Mouse (Mus musculus) G1E (cell line): ENCODE results near the gene Snapin. TPM values are rescaled to one million over a fixed set of nuclear protein-coding genes. Genes with fewer than 3 reads are reported as not detected.

ENCODE experiments used
- ATAC-seq: 2 replicates; pipeline ENCODE4 v1.8.0; 2016; ENCODE audit warnings: mild to moderate bottlenecking; ENCODE audit not compliant: insufficient number of reproducible peaks, poor library complexity, low FRiP score, severe bottlenecking; ENCODE audit errors: extremely low read depth
- DNase-seq: peaks from one replicate; pipeline ENCODE4 v3.0.0; 2012; ENCODE audit warnings: low spot score
- H3K27me3 ChIP-seq: 2 replicates; pipeline ENCODE4 v1.6.1; 2012; ENCODE audit warnings: mild to moderate bottlenecking, low read length, inconsistent platforms; ENCODE audit not compliant: insufficient read depth
- H3K36me3 ChIP-seq: replicated peaks from 2 replicates; pipeline ENCODE3; 2012; ENCODE audit warnings: mild to moderate bottlenecking, inconsistent platforms
- H3K4me1 ChIP-seq: 2 replicates; pipeline ENCODE4 v1.6.1; 2012; ENCODE audit warnings: low read depth, low read length, inconsistent platforms, mixed read lengths; ENCODE audit not compliant: insufficient read depth
- H3K4me3 ChIP-seq: 2 replicates; pipeline ENCODE4 v1.5.1; 2012; ENCODE audit warnings: low read depth, mild to moderate bottlenecking, inconsistent platforms, low read length, moderate library complexity, mixed read lengths
- H3K9me3 ChIP-seq: replicated peaks from 2 replicates; pipeline ENCODE4 v1.6.1; 2012; ENCODE audit warnings: inconsistent platforms
- CTCF ChIP-seq: IDR thresholded peaks from 2 replicates; pipeline ENCODE4 v1.5.1; 2012; ENCODE audit warnings: low read depth, low read length, inconsistent platforms, mixed read lengths
- GATA1 ChIP-seq: IDR thresholded peaks from 2 replicates; pipeline ENCODE4 v1.6.1; 2012; ENCODE audit warnings: borderline replicate concordance, low read length, inconsistent platforms, mixed read lengths
- GATA2 ChIP-seq: IDR thresholded peaks from 2 replicates; pipeline ENCODE4 v1.6.1; 2012; ENCODE audit warnings: low read depth, low read length, inconsistent platforms, borderline replicate concordance
- POLR2AphosphoS5 ChIP-seq: IDR thresholded peaks from 2 replicates; pipeline ENCODE4 v1.6.1; 2012; ENCODE audit warnings: low read depth, low read length, inconsistent platforms; ENCODE audit not compliant: insufficient replicate concordance
- TAL1 ChIP-seq: conservative IDR thresholded peaks from 2 replicates; pipeline ENCODE4 v1.6.1; 2012; ENCODE audit warnings: low read depth, low read length, inconsistent platforms, mixed read lengths
- polyA plus RNA-seq: library from polyadenylated mRNA; stranded (reverse); fragments of >175 nt; gene quantifications from 2 replicates; pipeline ENCODE4 v1.2.3, GENCODE M21; 2012
- total RNA-seq, 2 experiments: library from RNA; stranded (forward) in 1 of 2; stranded (reverse) in 1 of 2; fragments of 200-1000 nt in 1 of 2; fragments of >200 nt in 1 of 2; fragmentation: Nextera tagmentation in 1 of 2; gene quantifications; 2 replicates each; pipeline ENCODE4 v1.2.3; 2014 to 2017

The Snapin gene
- total and polyA plus RNA-seq, 3 experiments, result 3.4 to 58.0 (median 46.2) TPM

DNA sequence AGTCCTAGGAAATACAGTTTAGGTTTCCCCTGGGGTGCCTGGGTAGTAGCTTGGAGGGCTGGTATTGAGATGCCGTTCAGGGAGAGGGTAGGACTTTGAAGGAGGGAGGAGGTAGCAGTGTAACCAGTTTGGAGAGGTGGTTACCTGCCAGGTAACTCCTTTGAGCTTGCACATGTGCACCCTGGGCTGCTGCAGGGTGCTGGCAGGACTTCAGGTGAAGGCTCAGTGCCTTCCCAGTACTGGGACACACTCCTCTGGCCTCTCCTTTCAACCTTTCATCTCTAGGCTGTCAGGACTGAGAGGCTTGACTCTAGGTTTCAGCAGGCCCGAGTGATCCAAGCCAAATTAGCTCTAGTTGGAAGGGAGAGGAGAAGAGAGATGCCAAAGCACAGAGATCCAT lies 35.2 kb upstream of the Snapin start:
- Histone ChIP-seq H3K9me3 (no peaks in the 10 kb centered on the region), H3K4me1 (peaks cover 9% of the 10 kb centered on the region), H3K36me3 (peaks cover 5% of the 10 kb centered on the region), H3K4me3 (no peak overlapping the region), H3K27me3 (peaks cover 33% of the 10 kb centered on the region)
- DNase-seq (no peak), ATAC-seq (no peak)
- TF ChIP-seq GATA1 (no peak), GATA2 (no peak), CTCF (no peak), POLR2AphosphoS5 (no peak), TAL1 (no peak)

DNA sequence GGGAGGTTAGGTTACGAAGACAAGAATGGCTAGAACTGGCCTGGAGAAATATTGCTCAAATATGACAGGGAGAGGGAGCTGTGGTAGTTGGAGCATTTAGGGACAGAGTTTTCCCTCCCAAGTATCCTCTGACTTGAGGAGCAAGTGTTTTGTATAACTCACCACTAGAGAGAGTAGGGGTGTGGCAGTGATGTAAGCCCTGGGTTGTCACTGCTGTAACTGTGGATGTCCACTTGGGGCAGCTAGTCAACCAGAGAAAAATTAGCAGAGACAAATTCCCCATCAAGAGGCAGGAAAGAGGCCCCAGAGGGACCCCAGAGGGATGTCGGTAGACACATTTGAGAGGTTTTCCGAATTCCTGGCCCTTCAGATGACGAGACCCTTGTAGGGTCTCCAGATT lies 34.6 kb upstream of the Snapin start:
- H3K4me1 ChIP-seq, result peaks cover 9% of the 10 kb centered on the region
- ATAC-seq (no peak), DNase-seq (no peak)
- H3K4me3 ChIP-seq, result no peak overlapping the region
- H3K9me3 ChIP-seq, result no peaks in the 10 kb centered on the region
- peaks cover 7% of the 10 kb centered on the region for H3K36me3 ChIP-seq
- TF ChIP-seq GATA2 (no peak), CTCF (no peak), TAL1 (no peak), GATA1 (no peak), POLR2AphosphoS5 (no peak)
- H3K27me3 ChIP-seq, result peaks cover 33% of the 10 kb centered on the region

DNA sequence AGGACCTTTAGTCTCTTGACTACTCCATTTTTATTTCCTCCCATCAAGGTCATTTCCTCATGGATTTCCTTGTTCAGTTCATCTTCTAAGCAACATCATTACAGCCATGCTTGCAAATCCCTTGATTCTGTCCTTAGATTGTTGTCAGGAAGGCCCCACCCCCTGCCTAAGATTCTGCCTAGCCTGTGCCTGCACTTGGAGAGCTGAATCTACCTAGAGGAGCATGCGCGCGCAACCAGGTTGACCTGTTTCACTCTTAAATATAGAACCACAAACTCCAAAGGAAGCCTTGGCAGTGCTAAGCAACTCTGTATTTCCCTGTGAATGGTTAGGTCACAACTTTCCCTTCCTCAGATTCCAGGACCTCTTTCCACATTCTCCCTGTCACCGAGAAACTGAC lies 26.9 kb upstream of the Snapin start:
- peaks cover 27% of the 10 kb centered on the region for H3K4me1 ChIP-seq
- H3K36me3 ChIP-seq, result peaks cover 22% of the 10 kb centered on the region
- H3K27me3 ChIP-seq, result no peaks in the 10 kb centered on the region
- TF ChIP-seq TAL1, result no peak
- no peak for TF ChIP-seq CTCF
- TF ChIP-seq GATA1, result no peak
- no peak for TF ChIP-seq GATA2
- no peak for TF ChIP-seq POLR2AphosphoS5
- DNase-seq (no peak), ATAC-seq (no peak)
- H3K9me3 ChIP-seq, result no peaks in the 10 kb centered on the region
- H3K4me3 ChIP-seq, result no peak overlapping the region

DNA sequence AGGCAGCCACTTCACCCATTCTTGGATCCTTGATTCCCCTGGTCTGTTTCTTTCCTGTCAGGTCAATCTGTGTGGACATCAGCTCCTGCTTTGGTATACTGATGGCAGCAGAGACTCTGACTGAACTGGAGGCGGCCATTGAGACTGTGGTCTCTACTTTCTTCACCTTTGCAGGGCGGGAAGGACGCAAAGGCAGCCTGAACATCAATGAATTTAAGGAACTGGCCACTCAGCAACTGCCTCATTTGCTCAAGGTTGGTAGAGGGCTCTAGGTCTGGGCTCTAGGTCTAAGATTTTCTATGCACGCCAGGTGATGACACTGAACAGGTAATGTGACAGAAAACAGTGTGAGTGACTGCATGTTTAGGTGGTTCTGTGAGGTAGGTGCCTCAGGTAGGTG lies 25.0 kb upstream of the Snapin start:
- H3K9me3 ChIP-seq, result no peaks in the 10 kb centered on the region
- no peak for DNase-seq
- TF ChIP-seq GATA1, result no peak
- TF ChIP-seq TAL1, result no peak
- no peak for TF ChIP-seq CTCF
- no peak for TF ChIP-seq POLR2AphosphoS5
- no peak for TF ChIP-seq GATA2
- peaks cover 34% of the 10 kb centered on the region for H3K36me3 ChIP-seq
- no peaks in the 10 kb centered on the region for H3K27me3 ChIP-seq
- H3K4me1 ChIP-seq, result peaks cover 31% of the 10 kb centered on the region
- H3K4me3 ChIP-seq, result no peak overlapping the region
- ATAC-seq, result no peak

DNA sequence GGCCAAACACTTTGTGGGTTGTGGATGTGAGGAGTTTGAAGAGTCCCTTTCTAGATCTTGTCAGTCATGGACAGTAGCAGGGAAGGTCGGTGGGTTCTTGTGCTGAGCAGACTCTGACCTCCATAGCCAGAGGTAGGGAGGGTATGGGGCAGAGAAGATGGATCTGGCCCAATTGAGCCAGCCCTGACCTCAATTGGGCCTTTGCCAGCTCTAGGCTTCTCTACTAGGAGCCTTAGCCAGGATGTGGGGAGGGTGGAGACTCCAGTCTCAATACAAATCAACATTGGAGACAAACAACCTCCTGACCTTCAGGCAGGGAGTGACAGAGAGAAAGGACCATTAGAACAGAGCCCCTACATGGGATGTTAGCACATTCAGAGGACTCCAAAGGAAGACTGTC lies 24.4 kb upstream of the Snapin start:
- peaks cover 35% of the 10 kb centered on the region for H3K36me3 ChIP-seq
- ATAC-seq, result no peak
- H3K9me3 ChIP-seq, result no peaks in the 10 kb centered on the region
- DNase-seq, result no peak
- peak overlapping the region; percentile 70 for H3K4me3 ChIP-seq
- TF ChIP-seq POLR2AphosphoS5, result no peak
- no peak for TF ChIP-seq GATA2
- no peak for TF ChIP-seq CTCF
- no peak for TF ChIP-seq GATA1
- TF ChIP-seq TAL1, result no peak
- H3K27me3 ChIP-seq, result no peaks in the 10 kb centered on the region
- H3K4me1 ChIP-seq, result peaks cover 32% of the 10 kb centered on the region

DNA sequence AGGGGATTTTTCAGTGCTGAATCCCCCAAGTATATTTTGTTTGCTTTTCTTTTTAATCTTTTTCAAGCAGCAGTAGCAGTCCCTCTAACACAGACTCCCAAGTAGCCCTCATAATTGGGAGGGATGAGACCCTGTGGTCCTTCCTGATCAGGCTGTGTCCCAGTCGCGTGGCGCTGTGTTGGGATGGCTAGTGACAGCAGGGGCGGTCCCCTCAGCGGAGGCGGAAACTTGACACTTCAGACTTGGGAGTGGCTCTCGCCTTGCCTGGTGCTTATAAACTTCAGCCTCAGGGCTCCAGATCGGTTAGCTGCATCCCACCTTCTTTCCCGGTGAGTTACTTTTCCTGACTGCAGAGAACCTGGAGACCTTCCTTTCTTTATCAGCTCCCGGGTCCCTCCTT lies 23.9 kb upstream of the Snapin start:
- Histone ChIP-seq H3K27me3 (no peaks in the 10 kb centered on the region), H3K36me3 (peaks cover 35% of the 10 kb centered on the region), H3K4me1 (peaks cover 32% of the 10 kb centered on the region), H3K4me3 (peak overlapping the region; percentile 70), H3K9me3 (no peaks in the 10 kb centered on the region)
- TF ChIP-seq GATA2 (no peak), CTCF (no peak), TAL1 (no peak), POLR2AphosphoS5 (no peak), GATA1 (no peak)
- peak; percentile 88 for ATAC-seq
- peak; percentile 67 for DNase-seq
